Mouse (Mus musculus) G1E (cell line): Measurements from ENCODE around the gene Ccno. TPM values are rescaled to one million over a fixed set of nuclear protein-coding genes. Genes with fewer than 3 reads are reported as not detected.

ENCODE experiments used
- ATAC-seq: 2 replicates; pipeline ENCODE4 v1.8.0; 2016; ENCODE audit warnings: mild to moderate bottlenecking; ENCODE audit not compliant: insufficient number of reproducible peaks, poor library complexity, low FRiP score, severe bottlenecking; ENCODE audit errors: extremely low read depth
- DNase-seq: peaks from one replicate; pipeline ENCODE4 v3.0.0; 2012; ENCODE audit warnings: low spot score
- H3K27me3 ChIP-seq: 2 replicates; pipeline ENCODE4 v1.6.1; 2012; ENCODE audit warnings: mild to moderate bottlenecking, low read length, inconsistent platforms; ENCODE audit not compliant: insufficient read depth
- H3K36me3 ChIP-seq: replicated peaks from 2 replicates; pipeline ENCODE3; 2012; ENCODE audit warnings: mild to moderate bottlenecking, inconsistent platforms
- H3K4me1 ChIP-seq: 2 replicates; pipeline ENCODE4 v1.6.1; 2012; ENCODE audit warnings: low read depth, low read length, inconsistent platforms, mixed read lengths; ENCODE audit not compliant: insufficient read depth
- H3K4me3 ChIP-seq: 2 replicates; pipeline ENCODE4 v1.5.1; 2012; ENCODE audit warnings: low read depth, mild to moderate bottlenecking, inconsistent platforms, low read length, moderate library complexity, mixed read lengths
- H3K9me3 ChIP-seq: replicated peaks from 2 replicates; pipeline ENCODE4 v1.6.1; 2012; ENCODE audit warnings: inconsistent platforms
- CTCF ChIP-seq: IDR thresholded peaks from 2 replicates; pipeline ENCODE4 v1.5.1; 2012; ENCODE audit warnings: low read depth, low read length, inconsistent platforms, mixed read lengths
- GATA1 ChIP-seq: IDR thresholded peaks from 2 replicates; pipeline ENCODE4 v1.6.1; 2012; ENCODE audit warnings: borderline replicate concordance, low read length, inconsistent platforms, mixed read lengths
- GATA2 ChIP-seq: IDR thresholded peaks from 2 replicates; pipeline ENCODE4 v1.6.1; 2012; ENCODE audit warnings: low read depth, low read length, inconsistent platforms, borderline replicate concordance
- POLR2AphosphoS5 ChIP-seq: IDR thresholded peaks from 2 replicates; pipeline ENCODE4 v1.6.1; 2012; ENCODE audit warnings: low read depth, low read length, inconsistent platforms; ENCODE audit not compliant: insufficient replicate concordance
- TAL1 ChIP-seq: conservative IDR thresholded peaks from 2 replicates; pipeline ENCODE4 v1.6.1; 2012; ENCODE audit warnings: low read depth, low read length, inconsistent platforms, mixed read lengths
- polyA plus RNA-seq: library from polyadenylated mRNA; stranded (reverse); fragments of >175 nt; gene quantifications from 2 replicates; pipeline ENCODE4 v1.2.3, GENCODE M21; 2012
- total RNA-seq, 2 experiments: library from RNA; stranded (forward) in 1 of 2; stranded (reverse) in 1 of 2; fragments of 200-1000 nt in 1 of 2; fragments of >200 nt in 1 of 2; fragmentation: Nextera tagmentation in 1 of 2; gene quantifications; 2 replicates each; pipeline ENCODE4 v1.2.3; 2014 to 2017

Gene Ccno
- total and polyA plus RNA-seq, 3 experiments: 0.05 TPM; not detected in 2

DNA sequence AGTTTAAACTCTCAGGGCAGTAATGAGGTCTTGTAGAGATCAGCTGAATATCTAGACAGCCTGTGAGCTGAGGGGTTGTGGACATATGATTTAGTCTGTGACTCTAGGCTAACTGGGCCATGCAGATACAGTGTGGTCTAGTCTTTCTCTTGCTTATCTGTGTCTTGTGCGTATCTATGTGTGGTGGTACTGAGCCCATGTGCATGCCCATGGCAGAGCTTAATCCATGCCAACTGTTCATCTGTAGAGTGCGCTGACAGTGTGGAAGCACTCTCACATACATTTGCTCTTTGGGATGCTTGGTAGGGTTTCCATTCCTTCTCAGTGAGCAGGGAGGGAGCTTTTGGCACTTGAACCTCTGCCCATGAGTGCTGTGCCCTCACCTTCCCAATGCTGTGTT, 33.9 kb downstream of the Ccno start:
- Histone ChIP-seq H3K9me3 (no peaks in the 10 kb centered on the region), H3K27me3 (peaks cover 13% of the 10 kb centered on the region), H3K4me1 (no peaks in the 10 kb centered on the region), H3K36me3 (no peaks in the 10 kb centered on the region), H3K4me3 (no peak overlapping the region)
- DNase-seq (no peak), ATAC-seq (no peak)
- TF ChIP-seq CTCF (no peak), TAL1 (no peak), GATA1 (no peak), GATA2 (no peak), POLR2AphosphoS5 (no peak)

DNA sequence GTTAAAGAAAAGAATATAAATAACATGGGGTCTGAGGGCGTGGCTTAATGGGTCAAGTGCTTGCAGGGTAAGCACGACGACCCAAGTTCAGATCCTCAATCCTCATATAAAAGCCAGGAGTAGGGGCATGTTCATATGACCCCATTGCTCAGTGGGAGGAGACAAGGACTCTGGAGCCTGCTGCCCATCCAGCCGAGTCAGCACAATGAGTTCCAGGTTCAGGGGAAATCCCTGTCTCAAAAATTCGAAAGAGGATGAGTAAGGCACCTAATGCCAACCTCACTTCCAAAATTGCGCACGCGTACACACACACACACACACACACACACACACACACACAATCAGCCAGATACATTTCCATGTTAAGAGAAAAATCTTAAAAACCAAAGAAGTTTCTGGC, 34.9 kb downstream of the Ccno start:
- H3K36me3 ChIP-seq: no peaks in the 10 kb centered on the region
- no peaks in the 10 kb centered on the region for H3K4me1 ChIP-seq
- TF ChIP-seq GATA2 (no peak), POLR2AphosphoS5 (no peak), TAL1 (no peak), GATA1 (no peak), CTCF (no peak)
- H3K9me3 ChIP-seq: no peaks in the 10 kb centered on the region
- no peak overlapping the region for H3K4me3 ChIP-seq
- DNase-seq (no peak), ATAC-seq (no peak)
- peaks cover 14% of the 10 kb centered on the region for H3K27me3 ChIP-seq

DNA sequence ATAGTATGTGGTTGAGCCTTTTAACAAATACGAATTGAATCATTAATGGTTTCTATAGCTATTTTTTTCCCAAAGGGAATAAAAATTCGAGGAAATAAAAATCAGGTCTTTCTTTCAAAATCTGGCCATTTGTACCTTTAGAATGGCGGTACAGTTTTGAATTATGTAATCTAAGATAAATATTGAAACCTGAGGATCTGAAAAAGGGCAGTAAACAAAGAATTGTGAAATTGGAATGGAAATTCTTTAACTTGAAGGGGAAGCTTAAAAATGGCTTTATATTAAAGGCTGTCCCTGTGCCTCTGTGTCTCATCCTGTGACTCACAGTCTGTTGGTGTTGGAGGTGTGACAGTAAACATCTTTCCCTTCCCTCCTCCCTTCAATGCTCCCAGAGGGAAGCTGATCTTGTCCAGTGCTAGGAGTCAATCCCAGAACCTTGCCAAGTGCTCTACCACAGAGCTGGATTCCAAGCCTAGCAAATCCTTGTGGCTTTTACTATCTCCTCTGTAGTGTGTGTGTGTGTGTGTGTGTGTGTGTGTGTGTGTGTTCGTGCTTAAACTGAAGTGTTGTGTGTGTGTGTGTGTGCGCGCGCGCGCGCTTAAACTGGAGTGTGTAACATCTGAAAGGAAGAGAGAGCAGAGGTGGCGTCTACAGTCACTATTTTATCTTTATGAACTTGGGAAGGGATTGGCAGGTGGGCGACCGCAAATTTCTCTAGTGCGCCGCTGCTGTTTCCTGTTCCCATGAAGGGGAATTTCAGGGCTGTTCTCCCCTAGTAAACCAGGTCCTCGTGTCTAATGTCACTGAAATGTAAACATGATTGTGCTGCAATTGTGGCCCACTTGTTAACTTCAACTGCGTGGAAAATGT, 35.9 kb downstream of the Ccno start:
- DNase-seq (no peak), ATAC-seq (no peak)
- Histone ChIP-seq H3K27me3 (peaks cover 16% of the 10 kb centered on the region), H3K4me3 (no peak overlapping the region), H3K4me1 (no peaks in the 10 kb centered on the region), H3K36me3 (no peaks in the 10 kb centered on the region), H3K9me3 (no peaks in the 10 kb centered on the region)
- no peak for TF ChIP-seq TAL1

DNA sequence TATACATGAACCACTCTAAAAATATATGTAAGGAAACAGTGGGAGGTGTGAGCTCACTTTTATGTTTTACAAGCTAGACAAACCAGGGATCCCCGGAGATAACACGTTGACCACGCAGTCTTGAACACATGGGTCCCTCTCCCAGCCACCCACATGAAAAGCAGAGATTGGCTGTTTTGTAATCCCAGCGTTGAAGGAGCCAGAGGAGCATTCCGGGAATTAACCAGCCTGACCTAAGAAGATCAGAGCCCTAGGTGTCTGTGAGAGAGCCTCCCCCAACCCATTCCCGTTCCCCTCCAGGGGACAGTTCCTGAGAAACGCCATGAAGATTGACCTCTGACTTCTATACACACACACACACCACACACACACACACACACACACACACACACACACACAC, 43.7 kb downstream of the Ccno start:
- no peak overlapping the region for H3K4me3 ChIP-seq
- peaks cover 52% of the 10 kb centered on the region for H3K27me3 ChIP-seq
- no peaks in the 10 kb centered on the region for H3K9me3 ChIP-seq
- TF ChIP-seq CTCF (no peak), TAL1 (no peak), GATA2 (no peak), GATA1 (no peak), POLR2AphosphoS5 (no peak)
- no peak for ATAC-seq
- H3K36me3 ChIP-seq: no peaks in the 10 kb centered on the region
- DNase-seq: no peak
- peaks cover 24% of the 10 kb centered on the region for H3K4me1 ChIP-seq

DNA sequence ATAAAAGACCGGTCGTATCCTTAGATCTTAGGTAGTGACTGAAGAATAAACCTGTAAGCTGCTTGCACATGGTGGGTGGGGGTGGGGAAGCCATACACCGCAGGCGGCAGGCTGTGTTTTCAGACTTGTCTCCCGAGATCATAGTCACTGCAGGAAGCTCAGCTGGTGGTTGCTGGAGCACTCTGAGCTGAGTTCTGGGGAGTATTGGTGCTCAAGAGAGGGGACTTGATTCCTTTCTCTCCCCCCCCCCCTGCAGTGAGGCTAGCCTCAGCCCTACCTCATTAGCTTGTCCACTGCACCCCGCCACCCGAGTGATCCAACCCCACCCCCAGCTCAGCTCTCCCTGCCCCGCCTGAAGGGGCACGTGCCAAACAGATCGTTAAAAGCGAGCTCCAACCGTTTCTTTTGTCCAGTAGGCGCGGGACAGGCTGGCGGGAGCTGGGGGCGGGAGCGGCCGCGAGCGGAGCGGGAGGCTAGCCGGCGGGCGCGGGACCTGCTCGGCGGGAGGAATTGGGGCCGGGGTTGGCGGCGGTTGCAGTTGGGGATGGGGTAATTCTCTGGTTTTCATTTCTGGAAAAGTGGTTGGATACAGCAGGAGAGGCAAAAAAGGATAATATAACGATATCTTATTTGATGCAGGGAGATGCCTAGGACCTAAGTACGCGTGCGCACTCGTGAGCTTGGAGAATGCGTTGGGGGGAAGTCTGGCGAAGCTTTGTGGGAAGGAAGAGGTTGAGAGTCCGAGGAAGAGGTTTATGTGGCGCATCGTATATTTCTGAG, 44.4 kb downstream of the Ccno start:
- Histone ChIP-seq H3K4me3 (peak overlapping the region; percentile 13; the same call in 1 of the 2 replicates), H3K36me3 (no peaks in the 10 kb centered on the region), H3K4me1 (peaks cover 24% of the 10 kb centered on the region), H3K27me3 (peaks cover 50% of the 10 kb centered on the region), H3K9me3 (no peaks in the 10 kb centered on the region)
- no peak for TF ChIP-seq GATA2
- TF ChIP-seq GATA1: no peak
- TF ChIP-seq TAL1: no peak
- no peak for TF ChIP-seq POLR2AphosphoS5
- no peak for TF ChIP-seq CTCF
- ATAC-seq: no peak
- DNase-seq: no peak

DNA sequence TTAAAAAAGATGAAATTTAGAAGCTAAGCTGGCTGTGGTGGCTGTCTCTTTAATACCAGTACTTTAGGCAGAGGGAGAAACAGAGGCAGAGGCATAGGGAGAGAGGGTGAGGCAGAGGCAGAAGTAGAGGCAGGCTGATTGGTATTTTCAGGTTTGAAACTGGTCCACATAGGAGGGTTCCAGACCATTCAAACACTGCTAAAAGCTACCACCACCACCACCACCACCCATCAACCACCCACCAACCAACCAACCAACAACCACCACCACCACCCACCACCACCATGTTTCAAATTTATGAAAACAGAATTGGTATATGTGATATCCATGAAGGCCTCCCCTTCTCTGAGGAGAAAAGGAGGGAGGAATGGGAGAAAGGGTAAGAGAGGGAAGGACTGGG, 45.2 kb downstream of the Ccno start:
- TF ChIP-seq CTCF (no peak), GATA2 (no peak), TAL1 (no peak), POLR2AphosphoS5 (no peak), GATA1 (no peak)
- no peak overlapping the region for H3K4me3 ChIP-seq
- H3K9me3 ChIP-seq: no peaks in the 10 kb centered on the region
- H3K4me1 ChIP-seq: peaks cover 27% of the 10 kb centered on the region
- DNase-seq: no peak
- H3K36me3 ChIP-seq: no peaks in the 10 kb centered on the region
- peaks cover 55% of the 10 kb centered on the region for H3K27me3 ChIP-seq
- no peak for ATAC-seq
